Mouse (Mus musculus): ENCODE results near the gene Ptprk. TPM values are rescaled to one million over a fixed set of nuclear protein-coding genes. Genes with fewer than 3 reads are reported as not detected.

Gene Ptprk
- polyA plus RNA-seq, 1 experiment from 2014 or later: 17.3 TPM

DNA sequence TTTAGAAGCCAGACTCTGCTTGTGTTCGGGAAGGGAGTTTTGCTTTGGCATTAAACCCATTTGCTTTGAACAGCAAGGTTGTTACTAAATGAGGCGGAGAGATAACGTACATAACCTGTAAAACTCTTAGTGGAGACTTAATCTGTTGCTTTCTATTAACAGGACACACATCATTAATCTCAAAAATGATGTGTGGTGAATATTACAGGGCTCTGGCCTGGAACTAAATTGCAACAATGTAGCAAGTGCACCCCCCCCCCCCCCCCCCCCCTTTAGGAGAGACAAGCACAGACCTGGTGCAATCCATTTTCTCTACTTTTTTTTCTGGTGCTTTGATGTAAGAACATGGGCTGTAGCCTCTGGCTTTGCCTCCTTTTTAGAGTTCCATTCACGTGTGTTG lies 195.7 kb downstream of the Ptprk start:
- Histone ChIP-seq H3K9ac (ENCODE audit: low read length) (no peak overlapping the region), H3K4me2 (no peak overlapping the region), H3K4me3 (ENCODE audit: low read depth, low read length) (no peak overlapping the region), H3K36me3 (ENCODE audit: control insufficient read depth, insufficient read depth, low read length) (no peaks in the 10 kb centered on the region), H3K4me1 (ENCODE audit: control insufficient read depth, insufficient read depth, low read length) (no peaks in the 10 kb centered on the region), H3K9me3 (ENCODE audit: control insufficient read depth, low read length) (no peaks in the 10 kb centered on the region), H3K27me3 (ENCODE audit: control insufficient read depth, insufficient read depth, low read length) (no peaks in the 10 kb centered on the region), H3K27ac (ENCODE audit: low read depth, low read length) (no peak overlapping the region)
- WGBS: 93% methylated on average over 4 of the region's 4 CpGs
- no peak for DNase-seq (ENCODE audit: low spot score, missing footprints)
- no peak for ATAC-seq (ENCODE audit: low FRiP score)

DNA sequence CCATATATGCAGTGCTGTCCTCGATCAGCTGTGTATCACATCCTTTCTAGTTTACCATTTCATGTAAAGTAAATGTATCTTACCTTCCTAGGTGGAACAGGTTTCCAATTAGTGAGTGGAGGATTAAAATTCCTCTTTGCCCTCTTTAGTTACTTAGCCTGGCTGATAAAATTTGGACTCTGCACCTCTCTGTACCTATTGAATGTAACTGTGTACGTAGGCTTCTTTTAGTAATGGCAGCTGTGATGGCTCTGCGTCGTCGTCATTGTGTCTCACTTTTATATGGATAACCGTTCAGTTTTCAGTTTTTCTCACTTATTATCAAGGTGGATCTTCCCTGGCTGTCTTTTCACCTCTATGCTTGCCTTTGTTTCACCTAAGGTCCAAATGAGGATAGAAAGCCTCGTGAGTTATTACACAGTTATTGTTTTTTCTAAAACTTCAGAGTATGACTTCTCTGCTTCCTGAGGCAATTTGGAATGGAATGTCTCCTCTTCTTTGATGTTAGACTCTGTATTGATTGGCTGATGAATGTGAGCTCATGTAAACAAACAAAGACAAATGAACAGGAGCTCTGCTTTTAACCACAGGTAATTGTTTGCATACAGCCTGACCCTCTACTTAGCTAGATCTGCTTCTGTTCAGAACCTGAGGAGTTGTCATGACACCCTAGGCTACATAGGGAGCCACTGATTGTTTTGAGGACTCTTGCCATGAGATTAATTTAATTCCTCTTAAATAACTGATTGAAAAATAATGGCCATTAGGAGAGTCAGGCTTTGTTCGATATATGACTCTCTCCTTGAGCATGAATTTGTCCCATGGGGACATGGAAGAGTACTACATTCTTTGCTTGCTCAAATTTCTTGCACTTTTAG lies 197.3 kb downstream of the Ptprk start:
- ATAC-seq (ENCODE audit: low FRiP score): no peak
- Histone ChIP-seq H3K4me2 (no peak overlapping the region), H3K27ac (ENCODE audit: low read depth, low read length) (no peak overlapping the region), H3K4me3 (ENCODE audit: low read depth, low read length) (no peak overlapping the region), H3K27me3 (ENCODE audit: control insufficient read depth, insufficient read depth, low read length) (no peaks in the 10 kb centered on the region), H3K36me3 (ENCODE audit: control insufficient read depth, insufficient read depth, low read length) (no peaks in the 10 kb centered on the region), H3K9me3 (ENCODE audit: control insufficient read depth, low read length) (no peaks in the 10 kb centered on the region), H3K9ac (ENCODE audit: low read length) (no peak overlapping the region), H3K4me1 (ENCODE audit: control insufficient read depth, insufficient read depth, low read length) (no peaks in the 10 kb centered on the region)
- DNase-seq (ENCODE audit: low spot score, missing footprints): no peak
- WGBS: 85% methylated on average over 8 of the region's 8 CpGs

DNA sequence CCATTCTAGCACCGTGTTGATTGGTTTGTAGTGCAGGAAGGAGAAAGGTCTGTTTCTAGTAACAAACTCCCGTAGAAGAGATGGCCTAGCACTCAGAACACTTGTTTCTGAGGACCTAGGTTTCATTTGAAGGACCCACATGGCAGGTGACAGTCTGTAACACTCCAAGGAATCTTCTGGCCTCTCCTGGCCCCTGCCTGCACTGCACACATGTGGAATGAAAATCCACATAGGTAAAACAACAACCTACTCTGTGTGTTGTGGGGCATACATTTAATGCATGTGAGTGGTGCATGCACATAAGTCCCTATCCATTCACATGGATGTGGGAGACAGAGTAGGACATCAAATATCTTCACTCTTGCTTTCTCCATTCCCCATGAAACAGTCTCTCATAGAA lies 204.1 kb downstream of the Ptprk start:
- Histone ChIP-seq H3K4me2 (no peak overlapping the region), H3K27me3 (ENCODE audit: control insufficient read depth, insufficient read depth, low read length) (no peaks in the 10 kb centered on the region), H3K27ac (ENCODE audit: low read depth, low read length) (no peak overlapping the region), H3K9ac (ENCODE audit: low read length) (no peak overlapping the region), H3K4me1 (ENCODE audit: control insufficient read depth, insufficient read depth, low read length) (no peaks in the 10 kb centered on the region), H3K36me3 (ENCODE audit: control insufficient read depth, insufficient read depth, low read length) (no peaks in the 10 kb centered on the region), H3K9me3 (ENCODE audit: control insufficient read depth, low read length) (no peaks in the 10 kb centered on the region), H3K4me3 (ENCODE audit: low read depth, low read length) (no peak overlapping the region)
- DNase-seq (ENCODE audit: low spot score, missing footprints) (no peak), ATAC-seq (ENCODE audit: low FRiP score) (no peak)
- 95% methylated on average over 2 of the region's 2 CpGs for WGBS

- Histone ChIP-seq H3K9me3 (ENCODE audit: control insufficient read depth, low read length) (no peaks in the 10 kb centered on the region), H3K4me2 (no peak overlapping the region), H3K4me1 (ENCODE audit: control insufficient read depth, insufficient read depth, low read length) (no peaks in the 10 kb centered on the region), H3K4me3 (ENCODE audit: low read depth, low read length) (no peak overlapping the region), H3K27me3 (ENCODE audit: control insufficient read depth, insufficient read depth, low read length) (no peaks in the 10 kb centered on the region), H3K27ac (ENCODE audit: low read depth, low read length) (no peak overlapping the region), H3K9ac (ENCODE audit: low read length) (no peak overlapping the region), H3K36me3 (ENCODE audit: control insufficient read depth, insufficient read depth, low read length) (no peaks in the 10 kb centered on the region)
- DNase-seq (ENCODE audit: low spot score, missing footprints) (no peak), ATAC-seq (ENCODE audit: low FRiP score) (no peak)
- WGBS: 65% methylated on average over 1 of the region's 1 CpGs
Measured at GRCm38 (mm10) chr10:28297531-28297930, 222.9 kb downstream of the Ptprk start.

DNA sequence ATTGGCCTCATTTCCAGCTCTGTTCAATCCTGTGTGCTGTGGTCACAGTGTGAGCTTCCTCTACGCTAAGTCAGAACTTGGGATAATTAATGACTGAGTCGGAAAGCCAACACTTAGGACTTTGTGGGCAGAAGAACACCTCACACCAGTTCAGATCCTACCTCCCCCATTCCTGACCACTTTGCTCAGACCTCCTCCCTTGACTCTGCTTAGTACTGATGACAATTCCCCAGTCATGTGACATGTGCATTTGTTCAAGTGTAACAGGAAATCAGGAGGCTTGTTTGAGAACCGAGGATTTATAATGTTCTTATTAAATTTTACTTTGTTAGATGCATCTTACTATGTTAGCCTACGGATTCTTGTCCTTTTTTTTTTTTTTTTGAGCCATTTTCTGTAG lies 224.6 kb downstream of the Ptprk start:
- no peaks in the 10 kb centered on the region for H3K27me3 ChIP-seq (ENCODE audit: control insufficient read depth, insufficient read depth, low read length)
- no peak overlapping the region for H3K4me3 ChIP-seq (ENCODE audit: low read depth, low read length)
- ATAC-seq (ENCODE audit: low FRiP score): no peak
- H3K9me3 ChIP-seq (ENCODE audit: control insufficient read depth, low read length): no peaks in the 10 kb centered on the region
- no peaks in the 10 kb centered on the region for H3K4me1 ChIP-seq (ENCODE audit: control insufficient read depth, insufficient read depth, low read length)
- no peaks in the 10 kb centered on the region for H3K36me3 ChIP-seq (ENCODE audit: control insufficient read depth, insufficient read depth, low read length)
- no peak overlapping the region for H3K9ac ChIP-seq (ENCODE audit: low read length)
- 83% methylated on average over 4 of the region's 4 CpGs for WGBS
- DNase-seq (ENCODE audit: low spot score, missing footprints): no peak
- H3K4me2 ChIP-seq: no peak overlapping the region
- H3K27ac ChIP-seq (ENCODE audit: low read depth, low read length): no peak overlapping the region

GRCm38 (mm10) chr10:28303856-28304255 lies 229.2 kb downstream of the Ptprk start:
- no peaks in the 10 kb centered on the region for H3K36me3 ChIP-seq (ENCODE audit: control insufficient read depth, insufficient read depth, low read length)
- no peak overlapping the region for H3K9ac ChIP-seq (ENCODE audit: low read length)
- H3K9me3 ChIP-seq (ENCODE audit: control insufficient read depth, low read length): no peaks in the 10 kb centered on the region
- ATAC-seq (ENCODE audit: low FRiP score) (no peak), DNase-seq (ENCODE audit: low spot score, missing footprints) (no peak)
- no peaks in the 10 kb centered on the region for H3K4me1 ChIP-seq (ENCODE audit: control insufficient read depth, insufficient read depth, low read length)
- H3K4me3 ChIP-seq (ENCODE audit: low read depth, low read length): no peak overlapping the region
- no peak overlapping the region for H3K27ac ChIP-seq (ENCODE audit: low read depth, low read length)
- no peak overlapping the region for H3K4me2 ChIP-seq
- H3K27me3 ChIP-seq (ENCODE audit: control insufficient read depth, insufficient read depth, low read length): no peaks in the 10 kb centered on the region

DNA sequence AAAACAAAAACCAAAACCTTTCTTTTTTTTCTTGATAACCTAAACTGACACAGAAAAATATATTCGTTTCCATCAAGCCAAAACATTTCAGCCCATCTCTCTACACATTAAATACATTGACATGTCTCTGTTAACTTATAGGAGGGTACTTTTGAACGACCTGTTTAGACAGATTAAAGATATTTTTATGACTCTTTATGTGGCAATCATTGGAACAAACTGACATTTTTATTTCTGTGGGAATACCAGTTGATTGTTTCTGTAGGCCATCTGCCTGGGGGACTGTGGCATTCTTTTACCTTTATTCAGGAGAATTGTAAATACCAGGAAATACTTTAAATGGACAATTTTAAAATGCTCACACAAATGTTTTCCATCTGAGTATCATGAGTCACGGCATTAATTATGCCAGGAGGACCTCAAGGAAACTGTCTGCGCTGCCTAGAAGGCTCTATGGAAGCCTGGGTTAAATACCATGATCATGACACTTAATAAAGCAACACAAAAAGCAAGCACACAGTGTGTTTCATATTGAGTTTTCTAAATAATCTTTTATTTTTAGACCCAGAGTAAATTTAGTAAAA lies 229.8 kb downstream of the Ptprk start:
- no peak for DNase-seq (ENCODE audit: low spot score, missing footprints)
- Histone ChIP-seq H3K27ac (ENCODE audit: low read depth, low read length) (no peak overlapping the region), H3K27me3 (ENCODE audit: control insufficient read depth, insufficient read depth, low read length) (no peaks in the 10 kb centered on the region), H3K36me3 (ENCODE audit: control insufficient read depth, insufficient read depth, low read length) (no peaks in the 10 kb centered on the region), H3K4me2 (no peak overlapping the region), H3K9ac (ENCODE audit: low read length) (no peak overlapping the region), H3K4me1 (ENCODE audit: control insufficient read depth, insufficient read depth, low read length) (no peaks in the 10 kb centered on the region), H3K4me3 (ENCODE audit: low read depth, low read length) (no peak overlapping the region), H3K9me3 (ENCODE audit: control insufficient read depth, low read length) (no peaks in the 10 kb centered on the region)
- WGBS: 87% methylated on average over 4 of the region's 4 CpGs
- ATAC-seq (ENCODE audit: low FRiP score): no peak

DNA sequence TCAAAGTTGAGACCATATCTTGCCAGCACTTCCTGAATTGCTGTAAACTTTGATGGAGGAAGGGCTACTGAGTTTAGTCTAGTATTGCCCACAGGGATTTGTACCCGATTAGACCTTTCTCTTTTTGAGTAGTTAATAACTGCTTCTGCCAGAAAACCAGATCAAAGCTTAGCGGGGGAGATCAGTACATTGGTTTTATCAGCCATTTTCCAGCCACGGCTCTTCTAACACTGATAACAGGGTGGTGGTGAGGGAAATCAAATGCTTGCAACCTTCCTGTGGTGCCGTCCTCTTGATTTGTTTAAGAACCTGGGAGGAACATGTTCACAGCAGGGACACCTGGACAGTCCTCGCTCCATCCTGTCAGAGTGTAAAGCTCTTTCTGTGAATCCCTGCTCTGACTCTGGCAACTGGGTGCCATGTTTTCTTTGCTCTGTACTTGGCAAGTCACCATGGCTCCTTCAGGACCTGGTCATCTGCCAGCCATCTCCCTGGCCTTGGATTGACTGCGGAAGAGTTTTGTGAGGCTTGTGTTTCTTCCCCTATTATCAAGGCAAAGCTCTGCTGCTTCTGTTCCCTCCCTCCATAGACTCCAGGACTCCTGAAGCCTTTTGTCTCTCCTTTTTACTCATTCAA lies 231.9 kb downstream of the Ptprk start:
- no peaks in the 10 kb centered on the region for H3K4me1 ChIP-seq (ENCODE audit: control insufficient read depth, insufficient read depth, low read length)
- H3K27ac ChIP-seq (ENCODE audit: low read depth, low read length): no peak overlapping the region
- H3K4me3 ChIP-seq (ENCODE audit: low read depth, low read length): no peak overlapping the region
- no peaks in the 10 kb centered on the region for H3K9me3 ChIP-seq (ENCODE audit: control insufficient read depth, low read length)
- DNase-seq (ENCODE audit: low spot score, missing footprints): no peak
- WGBS: 55% methylated on average over 6 of the region's 6 CpGs
- no peaks in the 10 kb centered on the region for H3K36me3 ChIP-seq (ENCODE audit: control insufficient read depth, insufficient read depth, low read length)
- no peaks in the 10 kb centered on the region for H3K27me3 ChIP-seq (ENCODE audit: control insufficient read depth, insufficient read depth, low read length)
- H3K4me2 ChIP-seq: no peak overlapping the region
- ATAC-seq (ENCODE audit: low FRiP score): no peak
- H3K9ac ChIP-seq (ENCODE audit: low read length): no peak overlapping the region

GRCm38 (mm10) chr10:28311369-28311768 lies 236.7 kb downstream of the Ptprk start:
- no peak for ATAC-seq (ENCODE audit: low FRiP score)

More at GRCm38 (mm10) chr10:28311369-28311768, 236.7 kb downstream of the Ptprk start:
- H3K4me3 ChIP-seq (ENCODE audit: low read depth, low read length): no peak overlapping the region
- H3K4me2 ChIP-seq: no peak overlapping the region
- no peak overlapping the region for H3K27ac ChIP-seq (ENCODE audit: low read depth, low read length)
- no peaks in the 10 kb centered on the region for H3K36me3 ChIP-seq (ENCODE audit: control insufficient read depth, insufficient read depth, low read length)
- no peaks in the 10 kb centered on the region for H3K4me1 ChIP-seq (ENCODE audit: control insufficient read depth, insufficient read depth, low read length)
- no peaks in the 10 kb centered on the region for H3K9me3 ChIP-seq (ENCODE audit: control insufficient read depth, low read length)
- no peak for DNase-seq (ENCODE audit: low spot score, missing footprints)
- WGBS: 67% methylated on average over 1 of the region's 1 CpGs
- no peaks in the 10 kb centered on the region for H3K27me3 ChIP-seq (ENCODE audit: control insufficient read depth, insufficient read depth, low read length)
- H3K9ac ChIP-seq (ENCODE audit: low read length): no peak overlapping the region
